Mouse (Mus musculus) lung, postnatal 14 days (tissue): ENCODE measurements around the gene Mras.

ENCODE experiments used
- DNase-seq: peaks from one replicate; pipeline ENCODE4 v3.0.0; 2021

Mras gene

GRCm38 (mm10) chr9:99409280-99409679 lies 27.9 kb downstream of the Mras start:
- DNase-seq = no peak

- DNase-seq = no peak
Observed at GRCm38 (mm10) chr9:99401288-99401974, 35.8 kb downstream of the Mras start.

GRCm38 (mm10) chr9:99400781-99401180 lies 36.4 kb downstream of the Mras start:
- no peak for DNase-seq

DNA sequence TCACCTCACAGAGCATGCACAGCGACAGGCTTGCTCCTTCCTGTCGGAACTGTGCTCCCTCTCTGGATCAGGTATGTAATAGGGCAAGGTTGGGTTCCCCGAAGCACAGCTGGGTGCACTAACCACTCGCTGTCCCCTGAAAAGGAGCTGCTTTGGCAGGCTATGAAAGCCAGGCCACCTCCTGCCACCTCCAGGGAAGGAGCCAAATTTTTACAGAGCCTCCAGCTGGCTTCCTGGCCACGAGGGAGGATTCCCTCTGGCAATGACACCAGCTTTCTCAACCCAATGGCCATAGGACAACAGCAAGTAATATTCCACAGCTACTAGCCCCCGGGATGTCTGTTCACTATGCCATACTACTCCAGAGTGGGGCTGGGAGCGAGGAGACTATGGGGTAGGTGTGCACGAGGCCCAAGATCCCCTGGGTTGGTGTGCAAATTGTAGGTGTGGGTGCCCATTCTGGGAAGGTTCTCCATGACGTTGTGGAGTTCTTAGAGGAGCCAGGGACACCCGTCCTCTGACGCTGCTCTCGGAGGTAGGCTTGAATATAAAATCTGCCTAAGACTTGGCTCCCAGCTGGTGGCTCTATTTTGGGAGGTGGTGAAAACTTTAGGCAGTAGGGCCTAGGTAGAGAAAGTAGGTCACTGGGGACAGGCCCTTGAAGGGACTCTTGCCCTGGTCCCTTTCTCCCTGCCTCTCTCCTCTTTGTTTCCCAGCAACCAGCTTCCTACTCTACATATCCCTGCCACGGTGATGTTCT lies 39.9 kb downstream of the Mras start:
- no peak for DNase-seq

- no peak for DNase-seq
Observed at GRCm38 (mm10) chr9:99394366-99394765, 42.8 kb downstream of the Mras start.

- DNase-seq = no peak
Observed at GRCm38 (mm10) chr9:99393146-99393545, 44.0 kb downstream of the Mras start.

DNA sequence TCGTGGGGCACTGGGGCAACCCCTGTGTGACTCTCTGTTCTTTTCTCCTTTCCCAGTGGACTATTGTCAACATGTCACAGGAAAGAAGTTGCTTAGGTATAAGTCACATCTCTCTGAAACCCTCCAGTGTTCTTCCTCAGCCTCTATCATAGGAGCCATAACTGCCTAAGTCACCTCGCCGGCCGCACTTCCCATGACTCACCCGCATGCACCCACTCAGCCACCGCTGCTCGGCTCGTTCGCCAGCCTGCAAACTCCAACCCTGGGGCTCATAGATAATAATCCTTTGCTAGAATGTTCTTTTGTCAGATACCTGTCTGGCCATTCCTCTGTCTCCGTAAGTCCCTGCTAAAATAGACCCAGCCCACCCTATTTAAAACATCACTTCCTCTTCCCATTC lies 45.6 kb downstream of the Mras start:
- DNase-seq = no peak

- no peak for DNase-seq
Observed at GRCm38 (mm10) chr9:99390716-99391115, 46.5 kb downstream of the Mras start.

- no peak for DNase-seq
Observed at GRCm38 (mm10) chr9:99390201-99390600, 47.0 kb downstream of the Mras start.

DNA sequence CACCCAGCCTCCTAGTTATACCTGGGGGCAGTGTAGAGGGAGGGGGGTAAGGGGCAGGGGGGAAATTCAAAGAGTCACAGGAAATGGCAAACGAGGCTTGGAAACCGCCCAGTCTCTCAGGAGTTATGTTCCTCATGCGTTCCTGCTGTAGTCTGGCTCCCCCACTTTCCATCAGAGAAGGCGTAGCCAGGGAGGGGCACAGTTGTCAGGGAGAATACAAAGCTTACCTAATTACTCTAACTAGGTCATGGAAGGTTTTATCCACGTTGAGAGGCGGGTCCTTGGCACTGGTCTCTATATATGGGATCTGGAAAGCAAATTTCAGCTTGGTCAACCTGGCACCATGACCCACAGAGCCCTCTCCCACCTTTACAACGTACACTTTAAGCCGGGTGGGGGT lies 47.7 kb downstream of the Mras start:
- DNase-seq = no peak

DNA sequence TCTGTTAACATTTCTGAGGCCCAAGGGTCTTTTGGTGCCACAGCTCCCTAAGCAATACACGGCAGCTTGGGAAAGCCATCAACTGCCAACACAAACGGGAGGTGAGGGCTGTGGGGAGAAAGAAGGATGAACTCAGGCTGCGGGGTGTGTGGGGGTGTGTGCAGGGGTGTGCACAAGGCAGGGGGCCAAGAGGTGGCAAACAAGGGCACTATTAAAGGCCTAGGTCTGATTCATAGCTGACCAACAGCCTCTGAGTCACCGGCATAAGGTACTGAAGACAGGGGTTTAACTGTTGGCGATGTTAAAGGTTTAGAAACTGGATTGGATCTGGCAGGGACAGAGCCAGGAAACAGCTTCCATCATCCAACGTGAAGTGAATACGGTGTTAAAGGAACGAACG lies 48.3 kb downstream of the Mras start:
- no peak for DNase-seq

DNA sequence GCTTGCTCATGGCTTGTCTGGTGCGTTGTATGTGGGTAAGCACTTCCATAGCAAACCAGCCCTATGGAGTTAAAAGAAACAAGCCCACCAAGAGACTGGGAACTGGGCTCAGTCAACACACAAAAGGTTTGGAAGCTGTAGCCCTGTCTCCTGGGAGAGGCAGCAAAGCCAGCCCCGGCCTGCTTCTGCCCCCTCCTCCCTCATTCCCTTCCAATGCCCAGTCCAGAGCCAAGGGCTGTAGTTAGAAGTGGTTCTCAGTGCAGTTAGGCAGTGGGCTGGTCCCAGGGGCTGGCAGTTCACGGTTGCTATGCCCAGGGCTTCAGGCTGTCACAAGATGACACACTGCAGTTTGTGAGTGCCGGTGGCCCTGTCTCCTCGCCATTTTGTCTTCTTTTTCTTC lies 49.1 kb downstream of the Mras start:
- no peak for DNase-seq

- no peak for DNase-seq
Observed at GRCm38 (mm10) chr9:99382556-99382955, 54.6 kb downstream of the Mras start.

DNA sequence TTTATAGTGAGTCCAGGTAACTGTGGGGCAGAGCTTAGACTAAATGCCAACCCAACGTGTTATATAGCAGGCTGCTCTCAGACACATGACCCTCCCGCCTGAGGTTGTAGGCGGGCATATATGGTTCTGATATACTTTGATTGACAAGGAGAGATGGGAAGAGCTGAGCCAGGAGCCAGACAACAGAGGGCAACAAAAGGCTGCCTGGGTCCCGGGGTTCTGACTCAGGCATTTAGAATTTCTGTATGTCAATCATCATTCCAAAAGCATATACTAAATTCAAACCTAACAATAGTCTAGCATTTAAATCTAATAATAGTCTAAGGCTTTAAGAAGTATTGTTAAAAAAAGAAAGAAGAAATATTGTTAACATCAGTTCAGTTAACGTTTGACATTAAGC lies 58.0 kb downstream of the Mras start:
- no peak for DNase-seq

- peak; percentile 70 for DNase-seq
Observed at GRCm38 (mm10) chr9:99376591-99377418, 60.4 kb downstream of the Mras start.

DNA sequence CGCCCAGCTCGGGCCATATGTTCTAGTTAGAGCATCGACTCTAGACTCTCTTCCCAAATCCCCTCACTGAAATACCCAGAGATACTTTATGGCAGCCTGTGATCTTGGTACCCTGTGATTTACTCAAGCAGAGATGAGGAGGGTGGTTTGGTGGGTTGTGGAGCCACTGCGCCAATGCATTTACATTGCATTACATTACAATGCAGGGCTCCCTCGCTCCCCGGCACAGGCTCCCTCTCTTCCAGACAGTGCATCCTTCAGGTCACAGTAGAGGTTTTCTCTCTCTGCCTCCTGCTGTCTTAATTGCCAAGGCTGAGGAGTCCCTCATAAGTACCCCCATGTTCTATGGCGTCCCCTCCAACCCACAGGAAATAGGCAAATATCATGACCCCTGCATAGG lies 68.8 kb downstream of the Mras start:
- DNase-seq = no peak

DNA sequence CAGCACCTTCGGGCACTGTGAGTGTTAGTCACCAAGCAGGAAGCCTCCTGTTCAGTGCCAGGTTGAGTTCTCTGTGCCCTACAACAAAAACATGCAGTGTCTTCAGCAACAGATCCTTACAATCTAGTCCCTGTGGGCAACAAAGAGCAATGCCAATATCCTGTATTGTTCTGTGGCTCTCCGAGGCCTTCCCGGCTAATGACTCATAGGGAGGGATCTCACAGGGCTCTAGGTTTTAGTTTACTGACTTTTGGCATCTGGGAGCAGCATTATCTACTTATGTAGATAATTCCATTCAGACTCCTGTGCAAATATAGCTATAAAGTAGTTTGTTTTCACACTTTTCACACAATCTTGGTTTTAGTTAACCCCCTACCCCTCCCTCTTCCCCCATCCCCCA lies 71.3 kb downstream of the Mras start:
- DNase-seq = no peak

DNA sequence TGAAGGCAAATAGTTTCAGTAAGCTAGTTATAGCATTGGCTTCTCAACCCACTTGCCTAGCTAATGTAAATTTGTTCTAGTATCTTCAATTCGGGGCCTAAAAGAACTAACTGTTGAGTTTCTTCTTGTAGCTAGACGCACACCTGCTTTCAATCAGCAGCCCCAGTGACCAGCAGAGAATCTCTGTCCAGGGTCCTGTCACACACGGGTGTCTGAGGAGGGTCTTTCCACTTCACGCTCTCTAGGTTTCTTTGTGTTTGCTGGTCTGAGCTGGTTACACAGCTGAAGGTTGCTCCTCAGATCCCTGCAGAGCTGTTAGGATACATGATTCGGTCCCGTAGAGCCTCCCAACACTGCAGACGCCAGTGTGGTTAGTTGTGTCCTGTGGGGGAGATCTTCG lies 74.1 kb downstream of the Mras start:
- no peak for DNase-seq

- DNase-seq = no peak
Observed at GRCm38 (mm10) chr9:99361946-99362345, 75.2 kb downstream of the Mras start.

- DNase-seq = no peak
Observed at GRCm38 (mm10) chr9:99359012-99359411, 78.2 kb downstream of the Mras start.

DNA sequence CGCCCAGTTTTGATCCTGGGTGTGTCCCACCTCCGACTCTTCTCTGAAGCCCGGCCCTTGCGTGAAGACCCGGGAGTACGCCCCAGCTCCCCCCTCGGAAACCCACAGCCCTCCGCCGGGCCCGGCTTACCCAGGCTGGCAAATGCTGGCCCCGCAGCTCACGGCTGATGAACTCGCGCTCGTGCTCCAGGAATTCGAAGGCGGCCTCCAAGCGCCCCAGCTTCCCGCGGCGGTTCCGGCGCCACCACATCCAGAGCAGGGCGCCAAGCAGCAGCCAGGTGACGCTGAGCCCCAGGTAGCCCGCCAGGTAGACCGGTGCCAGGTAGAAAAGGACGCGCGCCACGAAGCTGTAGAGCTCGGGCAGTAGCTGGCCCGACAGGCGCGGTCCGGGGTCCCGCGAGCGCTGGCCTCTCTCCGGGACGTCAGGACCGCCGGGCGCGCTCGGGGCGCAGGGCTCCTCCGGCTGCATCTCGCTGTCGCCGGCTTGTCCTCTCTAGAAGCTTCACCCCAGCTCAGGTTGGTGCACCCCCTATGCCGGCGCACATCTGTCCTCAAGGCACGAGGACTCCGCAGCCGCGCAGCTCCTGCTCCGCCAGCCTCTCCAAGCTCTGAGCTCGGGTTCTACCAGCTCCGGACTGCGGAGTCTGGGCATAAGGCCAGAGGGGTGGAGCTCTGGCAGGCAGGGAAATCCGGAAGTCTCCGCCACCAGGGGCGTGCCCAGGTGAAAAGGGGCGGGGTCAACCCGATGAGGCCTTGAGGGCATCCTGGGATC lies 79.1 kb downstream of the Mras start, which contains the start of gene Esyt3:
TSS of gene Esyt3 (minus strand) at position 637 of the 772 bp plus-strand sequence.
- peak; percentile 54 for DNase-seq

- DNase-seq = no peak
Observed at GRCm38 (mm10) chr9:99357561-99357920, 79.6 kb downstream of the Mras start.

GRCm38 (mm10) chr9:99355971-99356370 lies 81.2 kb downstream of the Mras start:
- no peak for DNase-seq
